Mouse (Mus musculus): ENCODE measurements around the gene Inhbc. TPM values are rescaled to one million over a fixed set of nuclear protein-coding genes. Genes with fewer than 3 reads are reported as not detected.
A peak's percentile ranks its signal among the peaks of the same experiment; 100 is the strongest.

The Inhbc gene
- total RNA-seq (2021), result not detected
- long read RNA-seq, experiment 1, result 0 reads
- long read RNA-seq, experiment 2, result 0 reads

- DNase-seq, result no peak
Observed at GRCm38 (mm10) chr10:127369834-127370820, at the start of gene Inhbc. TSS of gene Inhbc (minus strand) at chr10:127370431.

- DNase-seq, result no peak
Observed at GRCm38 (mm10) chr10:127414141-127414540, 43.9 kb upstream of the Inhbc start.

- no peak for DNase-seq
Observed at GRCm38 (mm10) chr10:127413585-127413984, 43.4 kb upstream of the Inhbc start.

- DNase-seq, result no peak
Observed at GRCm38 (mm10) chr10:127412776-127413175, 42.5 kb upstream of the Inhbc start.

- no peak for DNase-seq
Observed at GRCm38 (mm10) chr10:127412101-127412500, 41.9 kb upstream of the Inhbc start.

GRCm38 (mm10) chr10:127407391-127407790, 37.2 kb upstream of the Inhbc start:
- DNase-seq, result no peak

GRCm38 (mm10) chr10:127404701-127405100, 34.5 kb upstream of the Inhbc start:
- DNase-seq, result no peak

- DNase-seq, result no peak
Observed at GRCm38 (mm10) chr10:127391774-127392173, 21.5 kb upstream of the Inhbc start.

- DNase-seq, result no peak
Observed at GRCm38 (mm10) chr10:127381743-127382134, 11.5 kb upstream of the Inhbc start.

GRCm38 (mm10) chr10:127380767-127381742, 10.8 kb upstream of the Inhbc start:
- peak; percentile 65 for DNase-seq

GRCm38 (mm10) chr10:127380251-127380691, 10.0 kb upstream of the Inhbc start, which contains the start of gene R3hdm2:
TSS of gene R3hdm2 (plus strand) at chr10:127380327.
- DNase-seq, result peak; percentile 94

- no peak for DNase-seq
Observed at GRCm38 (mm10) chr10:127379654-127380053, 9.4 kb upstream of the Inhbc start.

- no peak for DNase-seq
Observed at GRCm38 (mm10) chr10:127377700-127378099, 7.5 kb upstream of the Inhbc start.

GRCm38 (mm10) chr10:127371023-127371422, 792 bp upstream of the Inhbc start:
- DNase-seq, result no peak

GRCm38 (mm10) chr10:127368273-127368672, 2.0 kb downstream of the Inhbc start:
- no peak for DNase-seq

- no peak for DNase-seq
Observed at GRCm38 (mm10) chr10:127367116-127367515, 3.1 kb downstream of the Inhbc start.

- DNase-seq, result no peak
Observed at GRCm38 (mm10) chr10:127360714-127361113, 9.5 kb downstream of the Inhbc start.

GRCm38 (mm10) chr10:127355336-127355735, 14.9 kb downstream of the Inhbc start:
- no peak for DNase-seq

- no peak for DNase-seq
Observed at GRCm38 (mm10) chr10:127353909-127354895, 16.0 kb downstream of the Inhbc start, which contains the start of gene Inhbe. TSS of gene Inhbe (minus strand) at chr10:127354411.

- no peak for DNase-seq
Observed at GRCm38 (mm10) chr10:127352766-127353165, 17.5 kb downstream of the Inhbc start.

GRCm38 (mm10) chr10:127352187-127352586, 18.0 kb downstream of the Inhbc start:
- DNase-seq, result no peak
